Mouse (Mus musculus) ES-E14 (cell line): Measurements from ENCODE around the gene Cd180. TPM values are rescaled to one million over a fixed set of nuclear protein-coding genes. Genes with fewer than 3 reads are reported as not detected.
"Not testable (repeated sequence)": the region's sequence is repeated elsewhere in the genome, so short reads cannot be mapped to it uniquely, and the experiment has no call there.

Source experiments
- DNase-seq: peaks from one replicate; pipeline ENCODE4 v3.0.0-alpha.2; 2013; ENCODE audit warnings: low read depth, low spot score
- H3K27ac ChIP-seq: 2 replicates; pipeline ENCODE4 v1.5.1; 2012; ENCODE audit warnings: low read depth, mild to moderate bottlenecking, low read length, moderate library complexity, mixed read lengths; ENCODE audit not compliant: poor library complexity, insufficient read depth, severe bottlenecking
- H3K36me3 ChIP-seq: 2 replicates; pipeline ENCODE4 v1.6.1; 2012; ENCODE audit warnings: mild to moderate bottlenecking, low read length, moderate library complexity, mixed read lengths; ENCODE audit not compliant: control insufficient read depth, poor library complexity, insufficient read depth, severe bottlenecking
- H3K4me1 ChIP-seq, 2 experiments: fragments of 150-350 bp in 1 of 2; sonication (generic) in 1 of 2; 2 replicates each; pipeline ENCODE4 v1.6.1; 2012; ENCODE audit warnings: low read length in 2 of 2, mild to moderate bottlenecking in 1 of 2, mixed read lengths in 1 of 2; ENCODE audit not compliant: control insufficient read depth in 2 of 2, insufficient read depth in 2 of 2, poor library complexity in 1 of 2
- H3K4me3 ChIP-seq, 2 experiments: fragments of 150-350 bp in 1 of 2; sonication (generic) in 1 of 2; 2 replicates each; pipeline ENCODE4 v1.5.1; 2012; ENCODE audit warnings: low read length in 2 of 2, low read depth in 1 of 2, mild to moderate bottlenecking in 1 of 2, mixed read lengths in 1 of 2; ENCODE audit not compliant: insufficient read depth in 1 of 2, poor library complexity in 1 of 2, severe bottlenecking in 1 of 2
- H3K9ac ChIP-seq: 2 replicates; pipeline ENCODE4 v1.6.1; 2012; ENCODE audit warnings: low read depth, mild to moderate bottlenecking, low read length, mixed read lengths; ENCODE audit not compliant: poor library complexity, insufficient read depth, severe bottlenecking
- H3K9me3 ChIP-seq: fragments of 150-350 bp; sonication (generic); 2 replicates; pipeline ENCODE4 v1.6.1; 2012; ENCODE audit warnings: low read depth, mild to moderate bottlenecking, low read length; ENCODE audit not compliant: control insufficient read depth, insufficient read depth
- CHD2 ChIP-seq: IDR thresholded peaks from 2 replicates; pipeline ENCODE4 v1.6.1; 2014; ENCODE audit warnings: mild to moderate bottlenecking, low read depth, low read length, inconsistent platforms
- HCFC1 ChIP-seq: IDR thresholded peaks from 2 replicates; pipeline ENCODE4 v1.6.1; 2012; ENCODE audit warnings: low read length, inconsistent platforms, borderline replicate concordance; ENCODE audit not compliant: insufficient read depth
- MAFK ChIP-seq: IDR thresholded peaks from 2 replicates; pipeline ENCODE4 v1.6.1; 2014; ENCODE audit warnings: mild to moderate bottlenecking, low read depth, low read length, inconsistent platforms; ENCODE audit not compliant: insufficient read depth
- ZC3H11A ChIP-seq: IDR thresholded peaks from 2 replicates; pipeline ENCODE4 v1.6.1; 2012; ENCODE audit warnings: low read depth, mild to moderate bottlenecking, inconsistent platforms, low read length, borderline replicate concordance
- ZNF384 ChIP-seq: IDR thresholded peaks from 2 replicates; pipeline ENCODE4 v1.6.1; 2012; ENCODE audit warnings: low read depth, low read length, inconsistent platforms
- in situ Hi-C, 2 experiments: fragments of 600-800 bp; cut with MboI; formaldehyde crosslinking; loops; one replicate each; pipeline ENCODE4 v1.15.1; 2025; ENCODE audit warnings: low sequenced_read_pairs in 2 of 2, inconsistent platforms in 1 of 2; ENCODE audit not compliant: unreplicated experiment in 2 of 2
- total RNA-seq: library from RNA; depleted of rRNA; stranded (reverse); fragments of 300-350 nt; gene quantifications from 2 replicates; pipeline ENCODE4 v1.2.3, GENCODE M21; 2012

Gene Cd180
- total RNA-seq, 1 experiment: 0.13 TPM

DNA sequence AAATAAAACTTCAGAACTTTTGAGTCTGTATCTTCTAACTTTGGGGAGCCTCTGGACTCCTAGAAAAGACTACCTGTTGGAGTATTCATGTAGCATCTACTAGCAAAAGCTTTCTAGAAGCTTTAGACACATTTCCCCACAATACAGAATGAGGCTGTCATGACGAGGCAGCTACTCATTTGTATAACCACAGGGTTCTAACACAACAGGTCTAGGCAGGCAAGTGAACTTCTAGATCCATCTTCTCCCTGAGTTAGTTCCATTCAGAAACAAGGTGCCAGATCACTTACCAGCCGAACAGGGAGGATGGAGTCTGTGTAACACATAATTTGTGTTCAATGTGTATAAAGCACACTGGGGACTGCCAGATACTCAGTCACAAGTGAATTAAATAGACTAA lies 32.5 kb downstream of the Cd180 start:
- DNase-seq: no peak
- no peaks in the 10 kb centered on the region for H3K36me3 ChIP-seq
- no peaks in the 10 kb centered on the region for H3K9me3 ChIP-seq
- no peak overlapping the region for H3K4me3 ChIP-seq
- H3K4me1 ChIP-seq: no peaks in the 10 kb centered on the region
- in situ Hi-C loops: no loop called here
- no peak overlapping the region for H3K9ac ChIP-seq
- no peak for TF ChIP-seq MAFK
- no peak for TF ChIP-seq ZNF384
- TF ChIP-seq CHD2: no peak
- TF ChIP-seq ZC3H11A: no peak
- TF ChIP-seq HCFC1: no peak
- H3K27ac ChIP-seq: no peak overlapping the region

DNA sequence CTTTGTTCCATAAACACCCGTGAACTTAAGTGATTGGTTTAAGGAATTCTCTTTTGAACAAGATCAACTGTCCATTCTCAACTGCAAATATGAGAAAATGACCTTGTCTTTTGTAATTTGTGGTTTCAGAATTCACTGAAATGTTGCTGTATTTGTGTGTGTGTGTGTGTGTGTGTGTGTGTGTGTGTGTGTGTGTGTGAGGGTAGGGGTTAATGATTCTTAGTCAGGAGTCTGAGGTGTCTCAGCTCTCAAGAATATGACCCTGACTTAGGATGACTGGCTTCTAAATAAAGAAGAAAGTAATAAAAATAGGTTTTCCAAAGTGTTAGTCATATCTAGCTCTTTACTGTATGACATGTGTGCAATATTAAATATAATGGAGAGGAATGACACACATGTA lies 33.5 kb downstream of the Cd180 start:
- Histone ChIP-seq H3K36me3 (no peaks in the 10 kb centered on the region), H3K27ac (no peak overlapping the region), H3K4me1 (no peaks in the 10 kb centered on the region), H3K4me3 (no peak overlapping the region), H3K9me3 (no peaks in the 10 kb centered on the region), H3K9ac (no peak overlapping the region)
- no peak for TF ChIP-seq ZC3H11A
- no peak for TF ChIP-seq MAFK
- no peak for TF ChIP-seq HCFC1
- TF ChIP-seq CHD2: no peak
- no peak for TF ChIP-seq ZNF384
- in situ Hi-C loops: no loop called here
- no peak for DNase-seq

DNA sequence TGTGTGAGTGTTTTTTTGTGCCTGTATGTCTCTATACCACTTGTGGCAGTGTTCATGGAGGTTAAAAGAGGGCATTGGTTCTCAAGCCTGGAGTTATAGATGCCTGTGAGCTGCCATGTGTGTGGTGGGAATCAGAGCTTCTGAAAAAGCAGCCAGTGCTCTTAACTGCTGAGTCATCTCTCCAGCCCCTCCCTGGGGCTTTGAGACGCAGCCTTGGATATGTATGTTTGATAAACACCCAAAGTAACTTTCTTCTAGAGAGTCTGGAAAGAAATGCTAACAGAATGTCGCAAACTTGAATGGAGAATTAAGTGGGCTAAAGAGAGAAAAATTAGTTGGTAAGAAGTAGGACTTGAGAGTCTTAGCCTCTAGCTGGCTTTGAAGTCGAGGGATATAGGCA lies 34.7 kb downstream of the Cd180 start:
- in situ Hi-C loops: no loop called here

DNA sequence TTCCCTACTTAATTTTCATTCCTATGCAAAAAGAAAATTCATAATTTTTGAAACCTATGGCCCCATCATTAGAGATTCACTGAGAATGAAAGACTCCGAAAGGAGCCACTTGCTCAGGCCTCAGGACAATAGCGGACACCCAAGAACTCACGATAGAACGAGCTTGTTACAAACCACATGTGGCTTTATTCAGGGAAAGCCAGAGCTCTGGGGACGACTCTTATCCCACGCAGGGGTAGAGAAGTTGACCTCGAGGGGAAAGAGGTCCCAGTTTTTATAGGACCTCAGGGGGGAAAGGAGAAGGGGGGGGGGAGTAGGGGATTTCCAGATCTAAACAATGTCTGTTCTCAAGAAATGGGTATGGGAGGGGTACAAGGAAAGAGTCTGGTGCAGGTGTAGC lies 35.6 kb downstream of the Cd180 start:
- in situ Hi-C loops, H3K4me3 ChIP-seq, H3K9me3 ChIP-seq, H3K4me1 ChIP-seq, H3K27ac ChIP-seq, H3K36me3 ChIP-seq, DNase-seq, H3K9ac ChIP-seq: not testable (repeated sequence)

More for the DNA sequence above, 34.7 kb downstream of the Cd180 start:
- Histone ChIP-seq H3K27ac (no peak overlapping the region), H3K36me3 (no peaks in the 10 kb centered on the region), H3K9ac (no peak overlapping the region), H3K9me3 (no peaks in the 10 kb centered on the region), H3K4me1 (no peaks in the 10 kb centered on the region), H3K4me3 (no peak overlapping the region)
- DNase-seq: no peak
- TF ChIP-seq MAFK (peak; percentile 75), ZC3H11A (no peak), HCFC1 (no peak), ZNF384 (no peak), CHD2 (no peak)

DNA sequence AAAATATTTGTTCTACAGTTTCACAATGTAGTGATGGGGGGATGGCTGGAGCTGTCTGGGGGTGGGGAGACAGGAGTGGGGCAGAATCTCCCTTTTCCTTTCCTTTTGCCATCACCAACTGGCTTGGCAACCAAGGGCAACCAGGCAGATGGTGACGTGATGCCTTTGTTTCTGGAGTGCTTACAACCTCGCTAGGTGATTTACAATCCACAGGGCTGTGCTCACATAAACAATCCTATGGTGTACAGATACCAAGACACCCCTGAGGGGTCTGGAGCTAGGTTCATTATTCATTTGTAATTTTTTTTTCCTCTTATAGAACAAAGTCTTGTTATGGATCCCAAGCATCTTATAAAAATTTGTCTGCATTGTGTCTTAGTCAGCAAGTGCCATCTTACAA lies 39.7 kb downstream of the Cd180 start:
- in situ Hi-C loops: no loop called here
- Histone ChIP-seq H3K36me3 (peaks cover 9% of the 10 kb centered on the region; the same call in 1 of the 2 replicates), H3K27ac (no peak overlapping the region)

More for the DNA sequence above, 39.7 kb downstream of the Cd180 start:
- Histone ChIP-seq H3K4me3 (no peak overlapping the region), H3K4me1 (no peaks in the 10 kb centered on the region), H3K9me3 (no peaks in the 10 kb centered on the region), H3K9ac (no peak overlapping the region)
- TF ChIP-seq ZC3H11A (no peak), CHD2 (no peak), MAFK (no peak), HCFC1 (no peak), ZNF384 (no peak)
- no peak for DNase-seq
